Mouse (Mus musculus) neural tube, embryonic 10.5 days (tissue): Measurements from ENCODE around the gene Rapgef5.

Experiments used
- DNase-seq: peaks from one replicate; pipeline ENCODE4 v3.0.0-alpha.2; 2017; ENCODE audit warnings: low spot score; ENCODE audit errors: extremely low spot score

Gene Rapgef5

DNA sequence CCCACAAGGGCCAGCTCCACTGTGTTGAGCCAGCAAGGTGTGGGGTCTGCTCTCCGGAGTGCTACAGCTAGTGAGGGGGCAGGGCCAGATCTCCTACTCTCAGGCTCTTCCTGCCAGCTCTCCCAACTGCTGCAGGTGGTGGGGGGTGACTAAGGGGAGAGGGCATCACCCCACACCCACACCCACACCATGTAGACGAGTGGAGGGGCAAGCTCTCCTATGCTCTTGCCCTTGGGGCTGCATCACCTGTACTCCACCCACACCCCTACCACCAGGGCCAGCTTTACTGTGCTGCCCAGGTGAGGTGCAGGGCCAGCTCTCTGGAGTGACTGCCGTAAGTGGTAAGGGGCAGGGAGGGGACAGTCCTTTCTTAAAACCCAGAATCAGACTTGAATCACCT is 89.7 kb downstream of the Rapgef5 start:
- DNase-seq: no peak

DNA sequence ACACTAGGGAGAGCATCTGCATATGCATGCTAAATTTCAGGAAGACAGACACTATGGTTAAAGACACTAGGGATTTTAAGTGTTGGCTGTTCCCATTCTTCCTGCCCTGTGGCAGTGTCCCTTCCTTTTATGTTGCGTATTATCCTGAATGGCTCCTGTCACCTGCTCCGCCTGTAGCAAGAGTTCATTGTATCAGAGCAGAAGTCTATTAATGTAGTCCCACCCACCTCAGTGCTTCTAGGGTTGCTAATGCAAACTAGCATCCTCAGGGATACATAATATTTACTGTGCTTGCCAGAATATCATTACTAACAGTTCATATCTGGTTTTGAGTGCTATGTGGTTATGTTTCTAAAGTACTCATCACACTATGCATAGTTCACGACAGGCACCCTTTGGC is 96.4 kb downstream of the Rapgef5 start:
- no peak for DNase-seq

- DNase-seq: no peak
Observed at GRCm38 (mm10) chr12:117619523-117620023, 103.3 kb downstream of the Rapgef5 start.

DNA sequence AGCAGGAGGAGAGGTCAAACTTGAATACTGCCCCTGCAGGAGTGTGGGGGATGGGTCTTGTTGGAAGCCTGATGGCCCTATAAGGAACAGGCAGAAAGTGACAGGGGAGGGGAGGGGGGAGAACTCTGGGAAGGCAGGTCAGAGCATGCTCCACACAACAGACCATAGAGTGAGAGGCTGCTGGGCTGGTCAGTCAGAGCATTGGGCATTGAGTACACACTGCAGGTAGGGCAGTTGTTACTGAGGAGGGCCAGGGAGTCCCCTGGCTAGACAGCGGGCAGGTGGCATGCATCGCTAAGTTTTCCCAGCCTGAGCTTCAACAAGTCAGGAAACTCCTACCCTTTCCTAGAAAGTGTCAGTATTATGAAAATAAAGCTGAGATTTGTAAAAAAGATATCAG is 106.7 kb downstream of the Rapgef5 start:
- DNase-seq: no peak

DNA sequence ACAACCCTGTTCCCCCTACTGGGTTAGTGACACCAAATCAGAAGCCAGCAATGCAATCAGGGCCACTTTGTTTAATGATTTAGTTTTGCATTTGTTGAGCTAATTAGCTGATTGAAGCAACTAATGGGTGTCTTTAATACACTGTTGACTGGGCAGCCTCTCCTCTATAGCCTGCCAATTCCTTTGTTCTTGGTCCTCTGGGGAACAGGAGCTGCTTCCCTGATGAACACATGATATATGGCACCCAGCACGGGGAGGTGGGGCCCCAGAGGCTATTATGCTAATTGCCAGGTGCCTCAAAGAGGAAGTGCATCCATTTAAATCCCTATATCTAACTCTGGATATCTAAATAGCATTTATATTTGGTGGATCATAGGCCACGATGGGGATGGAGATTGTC is 111.0 kb downstream of the Rapgef5 start:
- DNase-seq: no peak

DNA sequence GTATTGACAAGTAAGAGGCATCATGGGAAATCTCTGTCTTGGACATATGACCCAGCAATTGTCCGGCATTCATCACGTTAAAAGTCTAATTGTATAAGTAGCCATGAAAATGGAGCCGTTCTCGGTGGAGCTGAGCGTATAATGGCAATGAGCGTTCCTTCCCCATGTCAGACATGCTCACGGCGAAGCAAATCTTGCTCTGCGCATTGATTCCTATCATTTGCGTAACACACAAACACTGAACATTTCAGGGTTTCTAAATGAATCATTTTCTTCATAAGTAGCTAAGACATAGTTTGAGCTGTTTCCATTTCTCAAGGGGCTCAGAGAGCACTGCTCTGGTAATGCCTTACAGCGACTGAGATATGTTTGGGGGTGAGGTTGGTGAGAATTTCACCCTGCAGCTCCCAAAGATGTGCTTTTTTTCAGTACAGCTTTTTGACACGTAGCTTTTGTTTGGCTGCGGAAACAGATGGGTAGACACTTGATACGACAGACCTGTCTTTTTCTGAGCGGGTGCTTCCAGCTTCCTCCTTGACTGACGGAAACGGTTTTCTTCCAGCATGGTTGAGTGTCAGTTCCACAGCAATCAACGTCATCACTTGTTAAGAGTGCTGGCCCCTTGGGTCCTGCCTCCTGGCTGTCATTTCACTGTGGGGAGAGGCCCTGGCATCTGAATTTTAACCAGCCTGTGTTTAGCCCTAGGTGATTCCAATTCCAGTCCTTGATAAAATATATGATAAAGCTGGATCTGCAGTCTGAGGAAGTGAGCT is 112.2 kb downstream of the Rapgef5 start:
- DNase-seq: no peak

DNA sequence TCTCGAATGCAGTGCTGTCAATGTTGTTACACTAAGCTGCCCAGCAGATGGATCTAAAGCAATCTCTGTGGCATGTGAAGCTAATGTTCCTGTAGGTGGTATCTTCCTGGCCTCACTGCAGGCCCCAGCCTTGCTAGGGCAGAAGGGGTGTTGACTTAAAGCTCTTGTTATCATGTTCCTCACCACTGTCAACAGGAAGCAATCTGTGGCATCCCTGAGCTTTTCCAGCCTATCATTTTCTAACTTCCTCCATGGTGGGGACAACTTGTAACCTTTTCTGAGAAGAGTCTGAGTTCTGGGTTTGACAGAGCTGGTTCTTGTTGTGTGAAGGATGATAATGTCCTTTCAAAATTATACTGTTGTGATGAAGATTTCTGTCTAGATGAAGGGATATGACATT is 115.9 kb downstream of the Rapgef5 start:
- no peak for DNase-seq

GRCm38 (mm10) chr12:117636139-117636772 is 120.0 kb downstream of the Rapgef5 start:
- DNase-seq: no peak

DNA sequence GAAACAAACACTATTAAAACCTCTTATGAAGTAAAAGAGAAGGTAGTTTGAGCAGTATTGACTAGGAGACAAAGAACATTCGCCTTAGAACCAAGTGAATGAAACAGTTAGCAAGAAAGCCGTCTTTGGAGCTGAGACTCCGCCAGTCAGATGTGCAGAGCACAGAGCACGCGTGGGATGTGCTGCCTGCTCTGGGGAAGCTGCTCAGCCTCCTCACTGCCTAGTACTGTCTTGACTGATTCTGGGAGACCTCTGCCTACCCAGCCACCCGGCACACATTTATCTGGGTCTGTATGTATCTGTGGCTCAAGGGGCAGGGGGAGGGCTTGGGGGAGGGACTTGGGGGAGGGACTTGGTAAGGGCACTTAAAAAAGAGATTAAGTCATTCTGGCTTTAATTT is 120.7 kb downstream of the Rapgef5 start:
- no peak for DNase-seq

GRCm38 (mm10) chr12:117638833-117639232 is 122.6 kb downstream of the Rapgef5 start:
- peak; percentile 14 for DNase-seq

DNA sequence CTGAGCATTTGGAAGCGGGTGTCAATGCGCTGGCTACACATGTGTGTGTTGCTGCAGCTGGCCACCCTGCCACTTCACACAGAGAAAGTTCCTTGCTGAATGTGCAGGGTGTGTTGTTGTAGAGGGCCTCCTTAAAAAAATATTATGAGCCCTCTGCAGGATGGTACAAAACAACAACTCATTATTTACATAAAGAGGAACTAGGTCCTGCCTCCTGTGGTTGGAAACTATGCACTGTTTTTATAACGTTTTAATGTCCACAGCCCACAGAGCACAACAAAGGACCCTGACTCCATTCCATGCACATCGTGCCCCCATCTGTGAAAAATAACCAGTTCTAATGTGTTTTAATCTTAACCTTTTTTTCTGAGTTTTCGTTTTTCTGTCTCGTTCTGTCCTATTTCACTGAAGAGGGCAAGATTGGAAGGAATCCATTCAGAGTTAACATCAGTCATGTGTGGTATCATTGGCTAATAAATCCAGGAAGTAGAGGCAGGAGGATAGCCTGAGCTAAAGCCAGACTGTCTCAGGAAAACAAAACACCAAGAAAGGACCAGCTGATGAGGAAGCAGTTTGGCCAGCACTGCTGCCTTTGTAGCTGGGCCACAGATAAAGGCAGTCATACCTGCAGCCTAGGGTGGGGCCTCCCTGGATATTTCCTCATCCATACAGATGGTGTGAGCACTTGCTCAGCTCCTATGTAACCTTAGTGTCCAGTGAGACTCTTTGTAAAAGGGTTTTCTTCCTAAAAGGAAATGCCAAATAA is 123.3 kb downstream of the Rapgef5 start:
- DNase-seq: no peak

DNA sequence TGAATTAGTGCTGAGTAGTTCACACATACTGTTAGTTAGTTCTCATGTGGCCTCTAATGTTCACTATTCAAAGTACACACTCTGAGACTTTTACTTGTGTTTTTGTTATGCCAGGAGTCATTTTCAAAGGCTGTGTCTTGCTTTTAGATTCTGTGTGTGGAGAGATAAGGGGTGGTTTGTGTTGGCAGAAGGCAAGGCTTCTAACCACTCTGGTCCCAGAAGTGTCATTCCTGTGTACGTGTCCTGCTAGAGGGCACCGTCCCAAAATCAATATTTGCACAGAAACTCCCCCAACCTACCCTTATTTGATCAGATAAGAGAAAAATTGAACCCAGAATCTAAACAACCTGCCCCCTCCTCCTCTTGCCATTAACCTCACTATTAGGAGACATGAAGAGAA is 126.2 kb downstream of the Rapgef5 start:
- DNase-seq: no peak

- no peak for DNase-seq
Observed at GRCm38 (mm10) chr12:117645771-117646170, 129.5 kb downstream of the Rapgef5 start.

DNA sequence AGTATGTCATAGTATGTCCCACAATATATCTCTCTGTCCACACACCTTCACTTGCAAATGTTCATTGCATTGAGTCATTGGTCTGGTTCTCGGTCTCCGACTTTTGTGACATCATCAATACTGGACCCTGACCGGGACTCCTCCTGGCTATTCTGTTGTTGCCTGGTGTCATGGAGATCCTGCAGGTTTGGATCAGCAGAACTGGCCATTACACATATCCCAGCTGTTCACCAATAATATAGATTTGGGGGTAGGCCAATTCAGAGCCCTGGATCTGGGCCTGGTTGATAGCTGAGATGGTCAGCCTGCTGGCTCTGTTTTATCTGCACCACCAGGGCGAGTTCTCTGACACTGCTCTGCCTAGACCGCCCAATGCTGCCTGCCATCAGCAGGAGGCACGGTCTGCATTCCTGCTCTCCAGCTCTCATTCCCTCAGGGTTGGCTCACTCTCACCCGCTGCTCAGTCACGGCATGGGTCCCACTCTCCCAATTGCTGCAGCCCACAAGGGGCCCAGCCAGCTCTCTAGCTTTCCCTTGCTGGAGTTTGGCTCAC is 137.7 kb downstream of the Rapgef5 start:
- DNase-seq: no peak

- no peak for DNase-seq
Observed at GRCm38 (mm10) chr12:117656935-117657334, 140.7 kb downstream of the Rapgef5 start.

DNA sequence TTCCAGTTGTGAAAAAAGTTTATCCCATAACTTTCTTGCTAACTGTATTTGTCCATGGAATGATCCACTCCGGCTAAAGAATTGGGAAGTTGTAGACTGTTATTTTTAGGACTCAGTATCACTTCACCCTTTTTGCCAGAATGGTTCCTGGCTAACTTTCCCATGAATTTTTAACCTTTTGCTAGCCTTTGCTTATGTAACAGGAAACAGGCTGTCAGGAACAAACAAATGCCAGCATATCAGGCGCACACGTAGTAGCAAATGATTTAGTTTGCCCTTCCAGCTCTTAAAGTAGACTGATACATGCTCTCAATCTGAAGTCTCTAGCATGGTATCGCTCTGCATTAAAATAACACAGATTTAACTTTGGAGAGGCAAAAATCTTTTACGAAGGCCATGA is 141.5 kb downstream of the Rapgef5 start:
- DNase-seq: no peak

DNA sequence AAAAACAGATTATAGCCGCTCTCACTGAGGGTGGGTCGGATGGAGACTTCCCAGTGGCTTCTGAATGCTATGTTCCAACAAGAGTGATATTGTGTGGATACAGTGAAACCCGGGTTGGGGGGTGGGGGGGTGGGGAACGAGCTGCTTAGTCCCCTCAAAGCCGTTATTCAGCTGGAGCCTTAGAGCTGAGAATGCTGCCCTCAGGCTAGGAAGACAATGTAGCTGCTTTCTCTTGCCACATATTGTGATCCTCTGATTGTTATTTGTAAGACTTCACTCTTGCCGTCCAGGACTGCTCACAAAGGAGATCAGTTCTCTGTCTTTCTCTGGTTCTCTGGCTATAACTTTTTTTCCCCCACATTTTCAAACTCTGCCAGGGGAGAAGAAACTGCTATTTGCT is 142.5 kb downstream of the Rapgef5 start:
- no peak for DNase-seq

- DNase-seq: no peak
Observed at GRCm38 (mm10) chr12:117660361-117660760, 144.1 kb downstream of the Rapgef5 start.

- DNase-seq: no peak
Observed at GRCm38 (mm10) chr12:117661871-117662270, 145.6 kb downstream of the Rapgef5 start.

DNA sequence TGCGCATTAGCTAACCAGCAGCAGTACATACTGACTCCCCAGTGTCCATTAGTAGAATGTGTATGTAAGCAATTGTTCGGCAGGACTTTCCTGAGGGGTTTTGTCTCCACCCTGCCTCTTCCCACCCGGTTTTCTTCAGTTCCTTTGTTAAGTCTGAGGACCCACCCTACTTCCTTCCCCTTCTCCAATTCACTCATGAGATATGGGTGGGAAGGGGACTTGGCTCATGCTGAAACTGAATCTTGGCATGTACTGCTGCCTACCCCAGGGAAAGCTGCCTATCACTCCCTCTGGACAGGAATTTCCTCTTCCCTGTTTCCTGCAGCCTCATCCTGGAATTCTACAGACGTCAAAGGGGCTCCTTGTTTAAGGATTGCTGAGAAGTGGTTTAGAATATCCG is 147.4 kb downstream of the Rapgef5 start:
- no peak for DNase-seq

DNA sequence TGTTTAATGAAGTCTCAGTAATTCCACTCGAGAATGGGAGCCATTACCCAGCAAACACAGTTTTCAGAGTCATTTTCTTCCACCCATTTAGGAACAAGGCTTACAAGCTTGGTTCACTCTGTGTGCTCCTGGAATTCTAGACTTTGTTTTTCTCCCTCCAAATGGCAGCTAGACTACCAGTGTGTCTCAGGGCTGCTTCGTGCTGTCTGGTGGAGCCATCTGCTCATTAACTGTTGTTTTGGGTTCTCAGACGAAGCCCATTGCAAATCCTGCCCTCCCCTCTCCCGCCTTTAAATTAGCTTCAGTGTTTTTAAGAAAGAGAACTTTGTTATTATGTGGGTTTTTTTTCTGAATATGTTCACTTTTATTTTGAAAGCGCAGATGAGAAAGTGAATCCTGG is 148.4 kb downstream of the Rapgef5 start:
- no peak for DNase-seq

DNA sequence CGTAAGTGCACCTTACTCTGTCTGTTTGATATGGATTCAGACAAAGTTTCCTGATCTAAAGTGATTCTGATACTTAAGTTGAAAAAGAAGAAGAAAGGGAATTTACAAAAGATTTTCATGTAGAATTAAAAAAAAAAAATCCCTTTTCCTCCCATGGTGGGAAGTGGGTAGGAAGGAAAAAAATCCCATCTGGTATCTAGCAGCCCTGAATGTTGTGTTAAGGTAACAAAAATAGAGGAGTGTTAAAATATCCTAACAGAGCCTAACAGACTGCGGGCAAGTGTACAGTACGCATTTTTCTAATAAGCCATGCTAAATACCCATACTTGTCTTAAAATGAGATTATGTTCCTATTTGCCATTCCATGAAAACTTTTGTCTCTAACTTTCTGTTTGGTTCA is 150.1 kb downstream of the Rapgef5 start:
- no peak for DNase-seq
